Mouse (Mus musculus): Measurements from ENCODE around the gene Ankrd65. TPM values are rescaled to one million over a fixed set of nuclear protein-coding genes. Genes with fewer than 3 reads are reported as not detected.

Ankrd65 gene
- 0.04 TPM in 1 of 2 replicates, not detected in the other for polyA plus RNA-seq (2012)

GRCm38 (mm10) chr4:155790021-155790489 lies at the start of gene Ankrd65:
TSS of gene Ankrd65 (plus strand) at chr4:155790439.

DNA sequence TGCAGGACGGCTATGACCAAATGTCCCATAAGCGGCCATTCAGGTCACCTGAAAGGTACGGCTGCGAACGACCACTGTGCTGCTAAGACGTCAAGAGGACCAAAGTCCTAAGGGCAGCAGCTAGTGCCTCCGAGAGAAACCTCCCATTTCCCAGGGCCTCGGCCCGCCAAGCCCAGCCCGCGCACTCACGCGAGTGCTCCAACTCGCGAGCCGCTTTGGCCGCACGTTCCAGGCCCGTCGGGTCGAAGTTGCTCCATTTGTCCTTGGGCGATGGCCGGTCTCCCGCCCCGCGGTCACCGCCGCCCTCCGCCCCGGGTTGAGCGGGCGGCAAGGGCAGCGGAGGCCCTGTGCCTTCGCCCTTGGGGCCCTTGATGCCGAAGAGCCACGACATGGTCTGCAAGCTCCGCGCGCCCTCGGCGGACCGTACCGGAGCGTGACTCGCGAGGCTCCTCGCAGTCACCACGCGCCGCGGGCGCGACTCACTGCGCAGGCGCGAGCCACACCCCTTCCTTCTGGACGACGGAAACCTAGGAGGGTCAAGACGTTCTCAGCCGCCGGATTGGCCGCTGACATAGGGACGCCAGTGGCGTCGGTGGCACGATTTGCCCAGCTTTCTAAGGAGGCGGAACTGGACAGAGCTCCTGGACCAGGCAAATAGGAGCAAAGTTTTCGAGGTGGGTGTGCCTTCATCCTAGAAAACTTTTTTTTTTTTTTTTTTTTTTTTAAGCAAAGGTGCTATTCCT lies 29.5 kb upstream of the Ankrd65 start, which contains the start of gene Atad3a:
Gene Atad3a (minus strand): TSS at position 481 of the 743 bp plus-strand sequence.

DNA sequence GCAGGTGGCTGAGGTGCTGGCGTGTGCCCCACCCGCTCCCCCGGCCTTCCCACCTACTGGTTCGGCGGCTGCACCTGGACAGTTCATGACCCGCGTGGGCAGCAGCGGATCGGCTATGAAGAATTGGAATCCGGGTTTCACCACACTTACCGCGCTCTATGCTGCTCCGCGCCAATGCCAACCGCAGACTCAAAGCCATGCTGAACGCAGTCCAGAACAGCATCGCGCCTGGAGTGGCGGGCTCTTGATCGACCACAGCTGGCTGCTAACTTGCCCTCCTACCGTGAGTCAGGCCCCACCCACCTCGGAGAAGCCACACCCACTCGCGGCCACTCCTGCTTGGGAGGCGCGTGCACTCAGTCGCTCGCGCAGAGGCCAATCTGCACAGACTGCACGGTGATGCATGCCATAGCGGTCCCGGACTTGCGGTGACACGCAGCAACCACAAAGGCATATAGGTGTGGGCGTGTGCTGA lies 15.9 kb upstream of the Ankrd65 start, which contains the start of gene Vwa1:
Gene Vwa1 (minus strand): TSS at position 419 of the 475 bp plus-strand sequence.

GRCm38 (mm10) chr4:155785819-155786218 lies 4.4 kb upstream of the Ankrd65 start, which contains the start of gene Tmem88b:
TSS of gene Tmem88b (minus strand) at chr4:155785874.

DNA sequence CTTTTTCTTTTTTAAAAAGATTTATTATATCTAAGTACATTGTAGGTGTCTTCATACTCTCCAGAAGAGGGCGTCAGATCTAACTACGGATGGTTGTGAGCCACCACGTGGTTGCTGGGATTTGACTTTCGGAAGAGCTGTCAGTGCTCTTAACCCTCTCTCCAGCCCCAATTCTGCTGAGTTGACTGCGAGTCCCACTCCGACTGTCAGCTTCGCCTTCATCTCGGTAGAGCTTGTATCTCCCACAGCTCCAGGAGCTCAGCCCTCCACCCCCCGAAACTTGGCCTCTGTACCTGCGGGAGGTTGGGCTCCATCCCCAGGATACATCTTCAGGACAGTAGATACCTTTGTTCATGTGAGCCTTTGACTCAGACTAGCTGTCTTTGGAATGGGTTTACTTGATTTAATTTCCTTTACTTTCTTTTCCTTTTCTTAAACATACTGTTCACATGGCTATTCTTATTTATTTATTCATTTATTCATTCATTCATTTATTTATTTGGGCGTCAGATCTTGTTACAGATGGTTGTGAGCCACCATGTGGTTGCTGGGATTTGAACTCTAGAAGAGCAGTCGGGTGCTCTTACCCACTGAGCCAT lies 12.6 kb downstream of the Ankrd65 start, which contains the start of gene Mrpl20:
Gene Mrpl20 (plus strand): TSS at position 138 of the 599 bp plus-strand sequence.

DNA sequence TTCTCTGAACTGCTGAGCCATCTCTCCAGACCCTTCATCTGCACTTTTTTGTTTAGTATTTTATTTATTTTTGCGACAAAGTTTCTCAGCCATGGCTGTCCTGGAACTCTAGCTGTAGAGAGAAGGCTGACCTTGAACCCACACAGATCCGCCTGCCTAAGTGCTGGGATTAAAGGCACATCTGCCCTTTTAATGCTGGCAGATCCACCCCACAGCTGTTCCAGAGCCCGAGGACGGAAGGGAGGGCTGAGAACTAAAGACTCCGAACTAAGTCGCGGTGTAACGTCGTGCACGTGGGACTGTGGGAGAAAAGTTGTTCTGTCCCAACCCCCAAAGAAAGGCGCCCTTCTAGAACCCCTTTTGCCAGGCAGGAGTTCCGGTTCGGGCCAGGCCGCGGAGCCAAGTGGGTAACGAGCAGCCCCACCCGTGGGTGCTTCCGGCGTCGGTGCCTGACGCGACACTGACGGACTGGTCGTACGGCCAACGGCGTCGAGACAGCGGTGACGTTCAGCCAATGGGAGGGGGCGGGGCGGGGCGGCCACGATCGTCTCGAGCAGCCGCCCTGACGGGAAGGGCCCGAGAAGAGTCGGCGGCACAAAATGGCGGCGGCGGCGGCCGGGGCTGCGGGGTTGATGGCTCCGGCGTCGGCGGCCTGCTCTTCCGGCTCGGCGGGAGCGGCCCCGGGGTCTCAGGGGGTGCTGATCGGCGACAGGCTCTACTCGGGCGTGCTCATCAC lies 21.9 kb downstream of the Ankrd65 start, which contains the start of gene Ccnl2:
Gene Ccnl2 (plus strand): TSS at position 561 of the 736 bp plus-strand sequence.

GRCm38 (mm10) chr4:155831205-155831766 lies 41.0 kb downstream of the Ankrd65 start, which contains the start of gene Aurkaip1:
TSS of gene Aurkaip1 (plus strand) at chr4:155831272.

DNA sequence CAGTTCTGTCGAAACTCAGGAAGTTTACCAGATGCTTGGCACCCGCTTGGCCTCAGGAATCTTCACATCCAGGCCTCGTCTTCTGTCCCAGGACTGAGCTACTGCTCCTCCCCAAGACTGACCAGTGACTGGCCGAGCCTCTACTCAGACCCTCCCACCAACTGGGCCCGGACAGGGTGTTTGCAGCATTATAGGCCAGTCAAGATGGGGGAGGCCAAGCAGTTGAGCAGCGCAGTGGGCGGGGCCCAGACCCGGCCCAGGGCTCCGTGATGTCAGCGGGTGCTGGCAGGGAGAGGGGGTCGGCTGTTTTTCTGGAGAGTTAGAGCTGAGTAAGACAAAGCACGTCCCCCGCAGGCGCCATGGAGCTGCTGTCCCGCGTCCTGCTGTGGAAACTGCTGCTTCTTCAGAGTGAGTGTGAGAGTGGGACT lies 49.3 kb downstream of the Ankrd65 start, which contains the start of gene Mxra8:
Gene Mxra8 (plus strand): TSS at position 198 of the 428 bp plus-strand sequence.

DNA sequence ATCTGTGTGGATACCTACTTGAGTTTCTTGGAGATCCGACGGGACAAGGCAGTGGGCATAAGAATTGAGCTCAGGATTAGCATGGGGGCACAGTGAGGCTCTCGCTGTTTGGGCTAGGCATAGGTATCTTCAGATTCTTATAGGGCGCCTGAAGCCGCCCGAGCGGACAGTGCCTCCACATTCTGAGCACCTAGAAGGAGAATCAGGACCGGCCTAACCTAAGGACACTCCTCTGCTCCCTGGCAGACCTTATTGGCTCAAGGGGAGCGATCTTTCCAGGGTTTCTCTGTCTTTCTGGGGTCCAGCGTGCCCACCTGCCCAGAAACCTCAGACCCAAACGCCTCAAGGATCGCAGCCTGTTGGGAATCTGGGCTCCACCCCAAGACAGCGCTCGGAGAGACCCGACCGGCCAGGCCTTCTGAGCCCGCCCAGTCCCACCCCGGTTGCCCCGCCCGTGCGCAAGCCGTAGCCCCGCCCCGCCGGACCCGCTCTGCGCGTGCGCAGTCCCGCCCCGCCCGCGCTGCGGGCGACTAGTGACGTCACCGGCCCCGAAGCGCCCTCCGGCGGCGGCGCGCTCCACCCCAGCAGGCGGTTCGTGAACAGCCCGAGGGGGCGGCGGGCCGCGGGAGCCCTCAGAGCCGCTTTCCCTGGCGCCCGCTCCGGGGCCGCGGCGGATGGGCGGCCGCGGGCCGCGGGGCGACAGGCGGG lies 56.8 kb downstream of the Ankrd65 start, which contains the start of gene Dvl1:
Gene Dvl1 (plus strand): TSS at position 532 of the 708 bp plus-strand sequence.

Other genes starting within 250 kb of the Ankrd65 start
- 86.0 and 90.5 TPM in 2 replicates for gene Nadk, start 228.1 kb upstream of the Ankrd65 start, polyA plus RNA-seq (2012)
- gene Slc35e2, start 189.0 kb upstream of the Ankrd65 start, polyA plus RNA-seq (2012), result 1.4 and 1.5 TPM in 2 replicates
- gene Cdk11b, start 165.6 kb upstream of the Ankrd65 start, polyA plus RNA-seq (2012), result 99.3 and 148 TPM in 2 replicates
- gene Gm10563, start 145.0 kb upstream of the Ankrd65 start, polyA plus RNA-seq (2012), result not detected in 2 replicates
- gene Mmp23, start 137.1 kb upstream of the Ankrd65 start, polyA plus RNA-seq (2012), result 1.5 TPM in 2 replicates
- gene Mib2, start 121.2 kb upstream of the Ankrd65 start, polyA plus RNA-seq (2012), result 55.6 and 61.6 TPM in 2 replicates
- 5.3 and 7.8 TPM in 2 replicates for gene Fndc10, start 96.1 kb upstream of the Ankrd65 start, polyA plus RNA-seq (2012)
- 48.9 and 53.6 TPM in 2 replicates for gene Ssu72, start 85.6 kb upstream of the Ankrd65 start, polyA plus RNA-seq (2012)
- 0.53 and 1.3 TPM in 2 replicates for gene Tmem240, start 55.6 kb upstream of the Ankrd65 start, polyA plus RNA-seq (2012)
- gene Atad3a, start 29.3 kb upstream of the Ankrd65 start, polyA plus RNA-seq (2012), result 56.6 and 80.5 TPM in 2 replicates
- gene Vwa1, start 15.7 kb upstream of the Ankrd65 start, polyA plus RNA-seq (2012), result 0.02 and 0.09 TPM in 2 replicates
- not detected in 2 replicates for gene Tmem88b, start 4.6 kb upstream of the Ankrd65 start, polyA plus RNA-seq (2012)
- 16.8 and 21.1 TPM in 2 replicates for gene Mrpl20, start 12.4 kb downstream of the Ankrd65 start, polyA plus RNA-seq (2012)
- gene Ccnl2, start 22.1 kb downstream of the Ankrd65 start, polyA plus RNA-seq (2012), result 31.6 and 49.6 TPM in 2 replicates
- gene Aurkaip1, start 40.8 kb downstream of the Ankrd65 start, polyA plus RNA-seq (2012), result 234 and 261 TPM in 2 replicates
- gene Mxra8, start 49.2 kb downstream of the Ankrd65 start, polyA plus RNA-seq (2012), result 0.96 TPM in 1 of 2 replicates, not detected in the other
- 103 and 130 TPM in 2 replicates for gene Dvl1, start 57.0 kb downstream of the Ankrd65 start, polyA plus RNA-seq (2012)
- 0.14 and 0.22 TPM in 2 replicates for gene Tas1r3, start 72.9 kb downstream of the Ankrd65 start, polyA plus RNA-seq (2012)
- gene Cptp, start 79.0 kb downstream of the Ankrd65 start, polyA plus RNA-seq (2012), result 2.0 and 2.1 TPM in 2 replicates
- gene Ints11, start 79.1 kb downstream of the Ankrd65 start, polyA plus RNA-seq (2012), result 14.7 and 15.3 TPM in 2 replicates
- 177 and 183 TPM in 2 replicates for gene Pusl1, start 101.3 kb downstream of the Ankrd65 start, polyA plus RNA-seq (2012)
- gene Acap3, start 101.4 kb downstream of the Ankrd65 start, polyA plus RNA-seq (2012), result 39.0 and 51.7 TPM in 2 replicates
- gene Ube2j2, start 153.4 kb downstream of the Ankrd65 start, polyA plus RNA-seq (2012), result 133 and 159 TPM in 2 replicates
- 287 and 293 TPM in 2 replicates for gene C1qtnf12, start 171.9 kb downstream of the Ankrd65 start, polyA plus RNA-seq (2012)
- gene B3galt6, start 202.2 kb downstream of the Ankrd65 start, polyA plus RNA-seq (2012), result 4.0 and 5.1 TPM in 2 replicates
- gene Sdf4, start 202.4 kb downstream of the Ankrd65 start, polyA plus RNA-seq (2012), result 50.9 and 58.4 TPM in 2 replicates
- gene Tnfrsf4, start 223.4 kb downstream of the Ankrd65 start, polyA plus RNA-seq (2012), result 0.81 and 2.3 TPM in 2 replicates
- 4.2 and 7.2 TPM in 2 replicates for gene Tnfrsf18, start 235.7 kb downstream of the Ankrd65 start, polyA plus RNA-seq (2012)

Data from megakaryocyte-erythroid progenitor cell, adult 5 weeks (primary cell).